Mouse (Mus musculus): ENCODE results near the gene Igsf1.

The Igsf1 gene

DNA sequence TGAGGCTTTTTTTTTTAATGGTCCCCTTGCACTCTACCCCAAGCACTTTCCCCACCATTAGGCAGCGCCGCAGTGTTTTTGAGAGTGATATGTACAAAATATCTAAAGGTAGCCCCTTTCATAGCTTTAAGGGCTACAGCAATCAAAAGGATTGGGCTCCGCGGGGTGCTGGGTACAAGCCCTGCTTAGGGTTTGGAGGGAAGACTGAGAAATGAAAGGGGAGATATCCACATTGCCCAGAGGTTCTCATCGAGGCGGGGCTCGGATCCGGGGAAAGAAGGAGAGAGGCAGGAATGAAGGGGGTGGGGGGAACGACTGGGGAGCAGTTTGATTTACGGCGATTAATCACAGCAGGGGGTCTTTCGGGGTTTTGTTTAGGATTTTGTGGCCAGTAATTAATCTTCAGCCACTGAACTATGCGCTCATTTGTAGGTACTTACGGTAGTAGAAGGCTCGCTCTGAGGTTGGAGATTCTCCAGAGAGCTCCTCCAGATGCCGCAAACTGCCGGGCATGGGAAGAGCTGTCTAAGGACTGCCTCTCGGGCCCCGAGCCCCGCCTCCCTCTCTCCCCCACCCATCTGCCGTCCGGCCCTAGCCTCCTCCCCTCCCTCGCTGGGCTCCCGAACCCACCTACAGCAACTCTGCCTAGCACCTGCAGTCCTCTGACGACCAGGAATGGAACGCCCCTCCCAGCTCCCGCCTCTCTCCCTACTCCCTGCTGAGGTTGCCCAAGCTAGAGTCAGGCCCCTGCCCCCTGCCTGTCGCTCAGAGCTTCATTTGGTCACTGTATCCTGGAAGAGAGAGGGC is at the start of gene Igsf1:
TSS of gene Igsf1 (minus strand) at position 537 of the 807 bp plus-strand sequence.
- DNase-seq, result peak; percentile 5 to 17

DNA sequence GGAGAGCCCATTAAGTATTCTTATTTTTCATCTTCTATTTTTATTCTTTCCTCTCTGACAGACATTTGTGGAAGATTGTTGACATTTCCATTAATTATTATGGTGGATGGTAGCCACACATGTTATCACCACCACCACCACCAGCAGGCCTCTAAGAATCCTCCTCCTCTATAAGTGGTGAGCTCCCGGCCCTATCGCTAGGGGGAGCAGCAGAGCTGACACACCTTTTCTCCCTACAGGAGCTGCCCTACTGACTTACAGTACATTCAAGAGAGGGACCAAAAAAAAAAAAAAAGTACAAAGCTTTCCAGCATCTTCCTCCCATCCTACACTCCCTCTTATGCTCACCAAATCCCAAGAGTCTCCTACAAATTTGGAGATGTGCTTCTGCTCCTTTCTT is 26.7 kb downstream of the Igsf1 start:
- DNase-seq, result peak in 1 of 2 experiments; percentile 2

- no peak for DNase-seq
These were observed 52.4 kb downstream of the Igsf1 start for GRCm38 (mm10) chrX:49745192-49745591.

GRCm38 (mm10) chrX:49734959-49735358 is 62.6 kb downstream of the Igsf1 start, which contains the start of gene Olfr1321:
Gene Olfr1321 (minus strand): TSS chrX:49735059.
- DNase-seq, result no peak

Data from lung, adult 18-20 months (tissue).